Mouse (Mus musculus): ENCODE results near the gene Obsl1. TPM values are rescaled to one million over a fixed set of nuclear protein-coding genes. Genes with fewer than 3 reads are reported as not detected.
A peak's percentile ranks its signal among the peaks of the same experiment; 100 is the strongest.

Gene Obsl1
- polyA plus RNA-seq, 1 experiment, result 20.7 TPM

DNA sequence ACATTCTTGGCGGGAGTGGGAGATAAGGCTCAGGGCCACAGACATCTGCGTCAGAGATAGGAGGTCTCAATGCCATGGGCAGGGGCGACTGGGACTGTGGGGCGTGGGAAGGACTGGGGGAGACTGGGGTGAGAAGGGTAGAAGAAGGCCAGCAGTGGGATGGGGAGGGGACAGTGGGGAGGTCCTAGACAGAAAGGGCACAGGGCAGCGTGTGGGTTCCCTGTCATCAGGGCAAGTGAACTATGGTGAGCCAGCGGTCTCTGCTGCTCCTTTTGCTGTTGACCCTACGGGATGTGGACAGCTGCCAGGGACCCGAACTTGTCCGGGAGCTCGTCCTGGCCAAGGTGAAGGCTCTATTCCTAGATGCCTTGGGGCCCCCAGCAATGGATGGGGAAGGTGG, 754 bp upstream of the Obsl1 start, which contains the start of gene Inha:
Inha (plus strand) TSS at position 72 of the 400 bp plus-strand sequence.
- H3K4me1 ChIP-seq (ENCODE audit: control insufficient read depth, insufficient read depth, low read length), result no peaks in the 10 kb centered on the region
- DNase-seq, result no peak
- H3K4me3 ChIP-seq (replicated peaks; ENCODE audit: extremely low read depth, low read depth, low read length), result peak within 1 kb of the TSS; percentile 73
- TF ChIP-seq CTCF (IDR thresholded peaks at IDR 0.05; ENCODE audit: insufficient read depth, low read length) (no peak), POLR2A (IDR thresholded peaks at IDR 0.05; ENCODE audit: borderline replicate concordance, extremely low read depth, low read depth, low read length) (no peak)
- WGBS, result 78% methylated on average over 10 of the region's 10 CpGs

DNA sequence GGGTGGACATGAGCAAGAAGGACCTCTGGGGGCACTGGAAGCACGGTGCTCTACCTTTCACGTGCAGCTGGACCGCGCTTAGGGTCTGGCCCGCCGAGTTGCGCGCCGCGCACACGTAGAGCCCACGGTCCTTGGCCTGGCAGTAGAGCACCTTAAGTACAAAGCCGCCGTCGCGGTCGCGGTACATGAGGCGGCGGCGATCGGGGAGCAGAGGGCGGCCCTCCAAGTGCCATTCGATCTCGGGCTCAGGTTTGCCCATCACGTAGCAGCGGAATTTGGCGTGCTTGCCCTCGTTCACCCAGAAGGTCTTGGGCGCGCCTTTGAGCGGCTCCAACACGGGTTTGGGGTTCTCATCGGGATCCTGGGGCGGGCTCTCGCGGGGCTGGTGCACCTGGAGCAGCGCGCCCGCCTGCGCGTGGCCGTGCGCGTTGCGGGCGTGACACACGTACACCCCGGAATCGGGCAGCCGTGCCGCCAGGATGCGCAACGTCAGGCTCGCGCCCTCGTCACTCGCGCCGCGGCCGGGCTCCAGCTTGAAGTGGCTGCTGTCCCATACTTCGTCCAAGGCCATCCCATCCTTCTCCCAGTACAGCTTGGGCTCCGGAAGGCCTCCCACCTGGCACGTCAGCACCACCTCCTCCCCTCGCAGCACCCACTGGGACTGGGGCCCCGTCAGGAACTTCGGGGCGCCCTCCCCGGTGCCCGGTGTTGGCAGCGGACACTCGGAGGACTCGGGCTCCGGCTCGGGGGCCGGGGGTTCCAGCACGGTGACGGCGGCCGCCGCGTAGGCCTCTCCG, 895 bp downstream of the Obsl1 start:
- DNase-seq, result peak; percentile 55
- 3% methylated on average over 84 of the region's 84 CpGs for WGBS
- no peak for TF ChIP-seq CTCF (IDR thresholded peaks at IDR 0.05; ENCODE audit: insufficient read depth, low read length)
- peak; percentile 38; the same call in 1 of the 2 replicates for TF ChIP-seq POLR2A (IDR thresholded peaks at IDR 0.05; ENCODE audit: borderline replicate concordance, extremely low read depth, low read depth, low read length)
- Histone ChIP-seq H3K4me3 (replicated peaks; ENCODE audit: extremely low read depth, low read depth, low read length) (peak overlapping the region; percentile 73), H3K4me1 (ENCODE audit: control insufficient read depth, insufficient read depth, low read length) (no peaks in the 10 kb centered on the region)

DNA sequence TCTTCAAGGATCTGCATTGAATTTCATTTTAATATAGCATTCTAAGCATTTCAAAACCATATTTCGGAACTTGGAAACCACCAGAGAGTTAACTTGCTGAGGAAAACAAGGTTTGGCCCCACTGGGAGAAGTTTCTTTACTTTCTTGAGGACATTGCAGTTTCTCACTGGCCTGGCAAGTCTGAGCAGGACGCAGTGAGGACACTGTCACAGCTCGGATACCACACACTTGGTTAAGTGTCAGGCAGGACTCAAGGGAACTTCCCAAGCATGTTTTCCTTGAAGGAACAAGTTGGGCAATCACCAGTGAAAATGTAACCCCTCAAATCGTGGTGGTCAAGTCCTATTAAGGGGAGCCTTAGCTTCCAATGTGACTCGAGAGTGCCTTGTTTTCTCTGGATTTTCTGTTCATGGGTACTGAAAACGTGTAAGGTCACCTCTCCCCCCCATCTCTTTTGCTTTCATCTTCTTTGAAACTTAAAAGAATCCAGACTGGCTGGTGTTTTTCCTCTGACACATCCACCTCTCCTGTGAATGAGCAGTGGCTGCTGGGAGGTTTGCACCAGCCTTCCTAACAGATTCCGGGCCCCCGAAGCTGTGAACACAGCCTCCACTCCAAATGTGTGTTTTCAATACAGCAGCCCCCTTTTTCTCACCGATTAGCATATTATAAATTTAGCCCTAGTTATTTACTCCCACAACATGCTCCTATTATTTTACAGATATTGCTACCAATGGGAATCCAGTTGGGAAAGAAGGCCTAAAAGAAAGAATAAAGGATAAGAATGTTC, 1.8 kb downstream of the Obsl1 start:
- H3K4me3 ChIP-seq (replicated peaks; ENCODE audit: extremely low read depth, low read depth, low read length), result no peak overlapping the region

DNA sequence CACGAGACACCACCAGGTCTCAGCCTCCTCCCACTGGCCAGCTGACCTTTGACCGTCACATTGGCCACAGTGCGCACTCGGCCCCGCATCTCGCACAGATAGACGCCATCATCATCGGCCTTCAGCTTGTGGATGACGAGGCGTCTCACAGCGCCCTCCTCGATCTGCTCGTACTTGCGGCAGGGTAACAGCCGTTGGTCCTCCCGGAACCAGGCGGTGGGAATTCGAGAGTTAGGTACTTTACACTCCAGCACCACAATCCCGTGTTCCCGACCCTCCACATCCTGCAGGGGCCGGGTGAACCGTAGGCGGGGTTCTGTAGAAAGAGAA, 2.6 kb downstream of the Obsl1 start:
- DNase-seq, result no peak
- H3K4me1 ChIP-seq (ENCODE audit: control insufficient read depth, insufficient read depth, low read length), result no peaks in the 10 kb centered on the region
- 86% methylated on average over 23 of the region's 23 CpGs for WGBS
- TF ChIP-seq POLR2A (IDR thresholded peaks at IDR 0.05; ENCODE audit: borderline replicate concordance, extremely low read depth, low read depth, low read length) (no peak), CTCF (IDR thresholded peaks at IDR 0.05; ENCODE audit: insufficient read depth, low read length) (no peak)
- no peak overlapping the region for H3K4me3 ChIP-seq (replicated peaks; ENCODE audit: extremely low read depth, low read depth, low read length)

More for the DNA sequence above, 1.8 kb downstream of the Obsl1 start:
- H3K4me1 ChIP-seq (ENCODE audit: control insufficient read depth, insufficient read depth, low read length), result no peaks in the 10 kb centered on the region
- no peak for DNase-seq
- TF ChIP-seq CTCF (IDR thresholded peaks at IDR 0.05; ENCODE audit: insufficient read depth, low read length) (no peak), POLR2A (IDR thresholded peaks at IDR 0.05; ENCODE audit: borderline replicate concordance, extremely low read depth, low read depth, low read length) (no peak)
- WGBS, result 74% methylated on average over 9 of the region's 9 CpGs

DNA sequence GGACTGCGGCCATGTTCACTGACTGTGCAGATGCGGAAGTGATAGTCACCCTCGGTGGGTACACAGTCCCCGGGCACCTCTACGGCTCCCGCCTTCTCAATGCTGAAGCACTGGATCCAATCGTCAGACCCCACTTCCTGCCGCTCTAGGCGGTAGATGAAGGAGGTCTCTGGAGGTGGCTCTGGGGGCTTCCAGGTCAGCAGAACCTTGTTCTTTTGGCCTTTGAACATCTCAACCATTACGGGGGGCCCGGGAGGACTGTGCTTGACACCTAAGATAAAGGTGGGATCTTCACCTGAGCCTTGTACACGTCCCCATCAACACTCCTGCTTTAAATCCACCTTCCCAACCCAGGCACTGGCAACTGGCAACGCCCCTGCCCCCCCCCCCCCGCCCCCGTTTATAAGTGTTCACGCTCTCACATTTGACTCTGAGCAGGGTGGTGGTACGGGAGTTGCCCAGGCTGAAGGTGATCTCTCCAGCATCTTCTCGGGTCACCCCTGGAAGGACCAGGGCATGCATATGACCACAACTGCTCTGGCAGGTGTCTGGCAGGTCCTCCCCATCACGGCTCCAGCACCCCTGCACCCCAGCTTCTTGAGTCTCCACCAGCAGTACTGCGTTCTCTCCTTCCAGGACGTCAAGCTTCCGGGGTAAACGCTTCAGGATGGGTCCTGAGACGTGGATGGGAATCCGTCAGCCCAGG, 3.2 kb downstream of the Obsl1 start:
- 87% methylated on average over 25 of the region's 25 CpGs for WGBS
- H3K4me1 ChIP-seq (ENCODE audit: control insufficient read depth, insufficient read depth, low read length), result no peaks in the 10 kb centered on the region
- no peak overlapping the region for H3K4me3 ChIP-seq (replicated peaks; ENCODE audit: extremely low read depth, low read depth, low read length)
- TF ChIP-seq POLR2A (IDR thresholded peaks at IDR 0.05; ENCODE audit: borderline replicate concordance, extremely low read depth, low read depth, low read length) (no peak), CTCF (IDR thresholded peaks at IDR 0.05; ENCODE audit: insufficient read depth, low read length) (no peak)
- no peak for DNase-seq

DNA sequence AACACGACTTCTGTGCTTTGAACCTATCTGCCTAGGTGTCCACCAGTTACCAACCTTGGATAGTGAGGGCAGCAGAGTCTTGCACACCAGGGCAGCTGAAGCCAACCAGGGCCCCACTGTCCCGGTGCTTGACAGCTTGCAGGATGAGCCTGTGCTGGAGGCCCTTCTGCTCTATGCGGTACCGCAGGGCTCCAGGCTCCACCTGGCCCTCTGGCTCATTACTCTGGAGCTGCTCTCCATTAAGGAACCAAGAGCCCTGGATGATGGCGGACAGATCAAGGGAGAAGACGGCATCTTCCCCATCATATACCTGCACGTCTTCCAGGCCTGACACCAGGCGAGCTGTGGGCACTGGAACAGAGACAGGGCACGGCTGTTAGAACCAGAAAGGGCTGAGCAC, 4.3 kb downstream of the Obsl1 start:
- TF ChIP-seq CTCF (IDR thresholded peaks at IDR 0.05; ENCODE audit: insufficient read depth, low read length), result no peak
- TF ChIP-seq POLR2A (IDR thresholded peaks at IDR 0.05; ENCODE audit: borderline replicate concordance, extremely low read depth, low read depth, low read length), result no peak
- H3K4me3 ChIP-seq (replicated peaks; ENCODE audit: extremely low read depth, low read depth, low read length), result no peak overlapping the region
- no peak for DNase-seq
- WGBS, result 94% methylated on average over 9 of the region's 9 CpGs
- no peaks in the 10 kb centered on the region for H3K4me1 ChIP-seq (ENCODE audit: control insufficient read depth, insufficient read depth, low read length)

DNA sequence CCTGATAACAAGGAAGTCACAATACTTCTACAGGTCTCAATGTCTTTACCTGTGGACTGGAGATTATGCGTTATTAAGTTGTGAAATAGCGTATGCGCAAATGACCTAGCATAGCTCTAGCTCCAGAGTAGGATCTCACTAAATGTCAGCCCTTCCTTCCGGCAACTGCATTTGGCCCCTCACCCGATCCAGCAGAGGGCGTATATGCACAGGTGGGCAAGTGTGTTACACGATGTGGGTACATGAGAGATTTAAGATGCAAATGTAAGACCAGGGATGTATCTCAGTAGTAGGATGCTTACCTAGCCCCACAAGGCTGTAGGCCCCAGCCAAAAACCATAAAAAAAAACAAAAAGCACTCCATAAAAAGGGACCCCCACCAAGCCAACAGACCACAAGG, 6.8 kb downstream of the Obsl1 start:
- Histone ChIP-seq H3K4me3 (replicated peaks; ENCODE audit: extremely low read depth, low read depth, low read length) (no peak overlapping the region), H3K4me1 (ENCODE audit: control insufficient read depth, insufficient read depth, low read length) (no peaks in the 10 kb centered on the region)
- 81% methylated on average over 7 of the region's 7 CpGs for WGBS
- DNase-seq, result no peak
- 0 out of 2 replicates have a peak, but pooled peaks have one; percentile 1 for TF ChIP-seq CTCF (IDR thresholded peaks at IDR 0.05; ENCODE audit: insufficient read depth, low read length)
- TF ChIP-seq POLR2A (IDR thresholded peaks at IDR 0.05; ENCODE audit: borderline replicate concordance, extremely low read depth, low read depth, low read length), result no peak

DNA sequence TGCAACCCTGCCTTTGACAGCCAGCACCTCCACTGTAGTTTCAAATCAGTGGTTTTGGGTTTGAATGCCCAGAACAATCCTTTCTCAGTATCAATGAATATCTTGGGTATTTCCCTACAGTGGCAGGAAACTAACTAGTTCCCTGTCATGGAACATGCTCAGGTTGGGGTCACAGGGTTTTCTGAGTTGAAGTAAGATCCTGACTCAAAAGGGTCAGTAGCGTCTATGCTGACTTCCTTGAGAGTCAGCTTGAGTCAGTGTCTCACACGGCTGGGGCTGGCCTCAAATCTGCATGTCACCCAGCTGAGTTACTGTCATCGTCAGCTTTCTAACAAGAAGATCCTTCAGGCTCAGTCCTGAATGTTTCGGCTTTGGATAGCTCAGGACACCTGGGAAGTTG, 7.4 kb downstream of the Obsl1 start:
- TF ChIP-seq CTCF (IDR thresholded peaks at IDR 0.05; ENCODE audit: insufficient read depth, low read length), result no peak
- TF ChIP-seq POLR2A (IDR thresholded peaks at IDR 0.05; ENCODE audit: borderline replicate concordance, extremely low read depth, low read depth, low read length), result no peak
- no peaks in the 10 kb centered on the region for H3K4me1 ChIP-seq (ENCODE audit: control insufficient read depth, insufficient read depth, low read length)
- 85% methylated on average over 4 of the region's 4 CpGs for WGBS
- no peak for DNase-seq
- H3K4me3 ChIP-seq (replicated peaks; ENCODE audit: extremely low read depth, low read depth, low read length), result no peak overlapping the region

DNA sequence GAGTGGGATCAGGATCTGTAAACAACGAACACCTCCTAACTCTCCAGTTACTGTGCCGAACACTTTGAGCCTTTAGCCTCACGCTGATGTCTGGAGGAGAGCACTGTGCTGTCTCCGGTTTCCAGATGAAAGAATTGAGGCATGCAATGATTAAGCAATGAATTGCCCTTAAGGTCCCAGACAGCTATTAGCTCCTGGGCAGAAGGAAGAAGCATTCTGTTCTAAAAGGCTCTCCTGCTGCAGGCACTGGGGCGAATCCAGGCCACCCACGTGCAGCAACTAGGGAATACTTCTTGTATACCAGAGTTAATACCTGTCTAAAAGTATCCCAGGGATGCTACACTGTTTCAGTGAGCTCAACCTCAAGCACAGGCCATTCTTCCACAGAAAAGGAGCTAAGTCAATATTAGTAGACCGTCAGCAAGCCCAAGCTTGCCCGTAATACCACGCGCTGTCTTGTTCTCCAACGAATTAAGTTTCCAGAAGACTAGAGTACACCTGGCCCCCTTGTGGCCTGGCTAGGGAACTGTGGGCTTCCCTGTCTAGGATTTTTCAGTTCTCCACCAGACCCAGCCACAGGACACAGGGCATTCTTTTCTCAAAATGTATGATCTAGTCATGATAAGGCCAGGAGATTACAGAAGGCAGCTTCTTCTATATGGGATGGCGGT, 11.2 kb downstream of the Obsl1 start:
- TF ChIP-seq CTCF (IDR thresholded peaks at IDR 0.05; ENCODE audit: insufficient read depth, low read length), result peak; percentile 74
- TF ChIP-seq POLR2A (IDR thresholded peaks at IDR 0.05; ENCODE audit: borderline replicate concordance, extremely low read depth, low read depth, low read length), result no peak
- H3K4me3 ChIP-seq (replicated peaks; ENCODE audit: extremely low read depth, low read depth, low read length), result no peak overlapping the region
- H3K4me1 ChIP-seq (ENCODE audit: control insufficient read depth, insufficient read depth, low read length), result no peaks in the 10 kb centered on the region
- DNase-seq, result peak; percentile 23
- whole genome bisulfite sequencing, result 68% methylated on average over 12 of the region's 12 CpGs
